Mouse (Mus musculus): ENCODE measurements around the gene Tmem135.

The Tmem135 gene

GRCm38 (mm10) chr7:89106421-89106820 lies 297.6 kb downstream of the Tmem135 start:
- DNase-seq (ENCODE audit: low spot score in 2 of 2) = no peak

- no peak for DNase-seq (ENCODE audit: low spot score in 2 of 2)
Measured at GRCm38 (mm10) chr7:89099756-89100155, 304.3 kb downstream of the Tmem135 start.

Data from right cerebral cortex, adult 2 months (tissue).